Mouse (Mus musculus) kidney, postnatal 36 days (tissue): ENCODE results near the gene Actl11.

Source experiments
- DNase-seq, 2 experiments: peaks; one replicate each; pipeline ENCODE4 v3.0.0; 2021 to 2022; ENCODE audit warnings: mixed read lengths in 2 of 2

Actl11 gene

GRCm38 (mm10) chr9:107963700-107964099 lies 35.4 kb downstream of the Actl11 start:
- DNase-seq, result peak; percentile 82 to 96

GRCm38 (mm10) chr9:107964681-107965080 lies 36.4 kb downstream of the Actl11 start:
- no peak for DNase-seq

- no peak for DNase-seq
Observed at GRCm38 (mm10) chr9:107966676-107967075, 38.4 kb downstream of the Actl11 start.

GRCm38 (mm10) chr9:107967437-107967836 lies 39.2 kb downstream of the Actl11 start:
- DNase-seq, result peak in 1 of 2 experiments; percentile 23

- no peak for DNase-seq
Observed at GRCm38 (mm10) chr9:107968531-107968930, 40.3 kb downstream of the Actl11 start.

GRCm38 (mm10) chr9:107970311-107970710 lies 42.0 kb downstream of the Actl11 start:
- no peak for DNase-seq

- DNase-seq, result peak; percentile 42 to 49
Observed at GRCm38 (mm10) chr9:107971690-107972541, 43.6 kb downstream of the Actl11 start.

GRCm38 (mm10) chr9:107974491-107975171 lies 46.4 kb downstream of the Actl11 start:
- no peak for DNase-seq

GRCm38 (mm10) chr9:107975399-107976386 lies 47.4 kb downstream of the Actl11 start, which contains the start of gene Uba7:
TSS of gene Uba7 (plus strand) at chr9:107975505.
- peak; percentile 40 to 65 for DNase-seq

- DNase-seq, result no peak
Observed at GRCm38 (mm10) chr9:107978815-107979214, 50.5 kb downstream of the Actl11 start.
